Mouse (Mus musculus): ENCODE measurements around the gene Msrb3. TPM values are rescaled to one million over a fixed set of nuclear protein-coding genes. Genes with fewer than 3 reads are reported as not detected.
"Not testable (repeated sequence)": the region's sequence is repeated elsewhere in the genome, so short reads cannot be mapped to it uniquely, and the experiment has no call there.

Gene Msrb3
- polyA plus RNA-seq, 1 experiment: 9.4 TPM

DNA sequence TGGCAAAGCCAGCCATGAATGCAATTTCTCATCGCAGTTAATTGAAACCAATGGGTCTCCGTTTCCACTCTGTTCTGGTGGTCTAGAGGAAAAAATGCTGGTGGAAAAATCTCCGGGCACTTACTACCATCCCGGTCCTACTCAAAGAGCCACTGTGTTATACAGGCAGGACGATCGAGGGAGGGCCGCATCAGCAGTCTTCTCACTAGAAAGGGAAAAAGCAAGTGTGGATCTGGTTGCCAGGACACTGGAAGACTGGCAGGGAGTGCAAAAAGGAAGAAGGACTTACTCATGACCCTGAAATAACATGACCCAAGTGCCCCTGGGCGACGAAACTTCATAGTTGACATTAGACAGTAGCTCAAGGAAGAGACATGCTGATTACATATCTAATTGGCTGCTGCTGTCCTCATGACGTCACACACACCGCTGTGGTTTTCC lies 147.1 kb downstream of the Msrb3 start:
- Histone ChIP-seq H3K27me3 (replicated peaks; ENCODE audit: control insufficient read depth, insufficient read depth, low read length) (no peaks in the 10 kb centered on the region), H3K27ac (ENCODE audit: insufficient read depth, low read depth, low read length) (no peak overlapping the region), H3K4me1 (ENCODE audit: control insufficient read depth, insufficient read depth, low read length) (no peaks in the 10 kb centered on the region), H3K36me3 (ENCODE audit: control insufficient read depth, insufficient read depth, low read length) (no peaks in the 10 kb centered on the region), H3K4me3 (ENCODE audit: insufficient read depth, low read depth, low read length) (no peak overlapping the region)
- TF ChIP-seq CTCF (conservative IDR thresholded peaks at IDR 0.05; ENCODE audit: insufficient read depth, insufficient read length, low read depth, low read length): no peak
- WGBS: 69% methylated on average over 11 of the region's 11 CpGs
- DNase-seq: peak; percentile 49

GRCm38 (mm10) chr10:120751295-120751722 lies 147.6 kb downstream of the Msrb3 start:
- no peaks in the 10 kb centered on the region for H3K27me3 ChIP-seq (replicated peaks; ENCODE audit: control insufficient read depth, insufficient read depth, low read length)
- H3K4me3 ChIP-seq (ENCODE audit: insufficient read depth, low read depth, low read length): no peak overlapping the region
- no peaks in the 10 kb centered on the region for H3K36me3 ChIP-seq (ENCODE audit: control insufficient read depth, insufficient read depth, low read length)
- WGBS: 54% methylated on average over 11 of the region's 11 CpGs
- no peak for TF ChIP-seq CTCF (conservative IDR thresholded peaks at IDR 0.05; ENCODE audit: insufficient read depth, insufficient read length, low read depth, low read length)
- TF ChIP-seq POLR2A (IDR thresholded peaks at IDR 0.05; ENCODE audit: low read depth, low read length): no peak
- H3K4me1 ChIP-seq (ENCODE audit: control insufficient read depth, insufficient read depth, low read length): no peaks in the 10 kb centered on the region
- no peak overlapping the region for H3K27ac ChIP-seq (ENCODE audit: insufficient read depth, low read depth, low read length)
- DNase-seq: peak; percentile 62

- not testable (repeated sequence) for H3K36me3 ChIP-seq (ENCODE audit: control insufficient read depth, insufficient read depth, low read length); H3K27ac ChIP-seq (ENCODE audit: insufficient read depth, low read depth, low read length); H3K27me3 ChIP-seq (replicated peaks; ENCODE audit: control insufficient read depth, insufficient read depth, low read length); H3K4me3 ChIP-seq (ENCODE audit: insufficient read depth, low read depth, low read length); H3K4me1 ChIP-seq (ENCODE audit: control insufficient read depth, insufficient read depth, low read length); DNase-seq
- 96% methylated on average over 5 of the region's 5 CpGs for WGBS
These were observed 149.3 kb downstream of the Msrb3 start for GRCm38 (mm10) chr10:120749556-120749955.

DNA sequence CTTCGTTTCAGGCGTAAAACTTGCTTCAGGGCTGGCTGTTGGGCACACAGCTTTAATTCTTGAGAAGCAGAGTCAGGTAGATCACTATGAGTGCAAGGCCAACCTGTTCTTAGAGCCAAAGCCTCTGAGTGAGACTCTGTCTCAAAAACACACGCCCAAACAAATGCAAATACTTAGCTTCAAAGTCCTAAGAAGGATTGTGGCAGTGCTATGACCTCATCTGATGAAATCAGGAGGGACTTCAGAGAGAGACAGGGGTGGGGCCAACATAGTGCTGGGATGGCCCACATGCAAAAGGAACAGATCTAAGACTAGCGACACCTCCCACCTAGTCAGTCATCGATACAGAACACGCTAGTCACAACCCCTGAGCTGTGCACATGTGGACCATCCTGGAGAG lies 150.7 kb downstream of the Msrb3 start:
- Histone ChIP-seq H3K4me3 (ENCODE audit: insufficient read depth, low read depth, low read length) (no peak overlapping the region), H3K4me1 (ENCODE audit: control insufficient read depth, insufficient read depth, low read length) (no peaks in the 10 kb centered on the region), H3K27ac (ENCODE audit: insufficient read depth, low read depth, low read length) (no peak overlapping the region), H3K36me3 (ENCODE audit: control insufficient read depth, insufficient read depth, low read length) (no peaks in the 10 kb centered on the region), H3K27me3 (replicated peaks; ENCODE audit: control insufficient read depth, insufficient read depth, low read length) (no peaks in the 10 kb centered on the region)
- no peak for DNase-seq
- WGBS: 93% methylated on average over 6 of the region's 6 CpGs
- TF ChIP-seq POLR2A (IDR thresholded peaks at IDR 0.05; ENCODE audit: low read depth, low read length): no peak
- no peak for TF ChIP-seq CTCF (conservative IDR thresholded peaks at IDR 0.05; ENCODE audit: insufficient read depth, insufficient read length, low read depth, low read length)

DNA sequence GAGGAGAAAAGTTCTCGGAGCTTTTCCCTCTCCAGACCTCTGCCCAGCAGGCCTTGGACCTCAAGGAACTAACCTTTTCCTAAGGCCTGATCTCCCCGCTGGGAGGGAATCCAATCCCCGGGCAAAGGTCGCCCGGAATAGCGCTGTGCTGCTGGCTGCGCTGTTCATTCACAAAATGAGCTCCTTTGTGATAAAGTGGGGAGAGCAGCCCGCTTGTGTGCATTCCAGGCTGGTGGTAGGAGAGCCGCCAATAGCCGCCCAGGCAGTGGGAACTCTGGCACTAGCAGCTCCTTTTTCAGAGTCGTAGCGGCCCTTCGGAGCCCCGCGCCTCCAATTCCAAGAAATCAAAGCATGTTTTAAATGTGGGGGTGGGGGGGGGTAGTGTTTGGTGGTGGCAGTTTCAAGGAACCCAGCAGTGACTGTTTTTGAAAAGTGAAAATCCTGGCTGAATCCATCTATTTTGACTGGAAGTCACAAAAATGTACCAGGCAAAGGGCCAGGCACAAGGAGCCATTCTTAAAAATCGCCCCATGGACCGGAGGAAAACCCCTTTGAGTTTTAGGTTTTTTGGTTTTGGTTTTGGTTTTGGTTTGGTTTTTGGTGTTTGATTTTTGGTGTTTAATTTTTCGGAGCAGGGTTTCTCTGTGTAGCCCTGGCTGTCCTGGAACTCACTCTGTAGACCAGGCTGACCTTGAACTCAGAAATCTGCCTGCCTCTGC lies 153.6 kb downstream of the Msrb3 start:
- 11% methylated on average over 18 of the region's 18 CpGs for WGBS
- no peak overlapping the region for H3K27ac ChIP-seq (ENCODE audit: insufficient read depth, low read depth, low read length)

DNA sequence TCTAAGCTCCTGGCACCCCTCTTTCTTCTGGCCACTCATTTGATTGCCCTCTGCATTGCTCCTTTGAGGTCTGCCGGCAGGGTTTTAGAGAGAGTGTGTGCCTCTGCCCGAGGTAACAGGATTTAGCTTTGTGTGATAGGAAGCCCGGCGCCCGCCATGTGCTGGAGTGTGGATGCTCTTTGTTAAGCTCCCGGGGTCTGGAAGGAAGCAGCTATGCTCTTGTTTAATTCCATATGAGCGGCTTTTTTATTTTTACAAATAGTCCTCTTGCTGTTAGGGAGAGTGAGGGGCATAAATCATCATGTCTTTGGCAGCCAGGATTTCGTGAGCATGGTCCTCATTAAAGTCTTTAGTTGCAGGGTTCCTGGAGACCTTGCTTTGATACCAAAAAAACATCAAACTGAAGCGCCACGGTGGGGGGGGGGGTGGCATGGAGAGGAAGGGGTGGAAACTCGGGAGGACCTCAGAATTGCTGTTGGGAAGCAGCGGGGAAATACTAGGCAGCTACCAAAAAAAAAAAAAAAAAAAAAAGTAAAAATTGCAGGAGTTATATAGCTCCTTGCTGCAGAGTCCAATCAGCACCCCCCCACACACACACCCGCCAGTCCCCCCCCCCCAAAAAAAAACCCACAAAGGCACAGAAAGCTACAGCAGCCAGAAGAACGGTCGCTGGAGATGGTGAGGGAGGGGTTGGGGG lies 154.3 kb downstream of the Msrb3 start:
- TF ChIP-seq CTCF (conservative IDR thresholded peaks at IDR 0.05; ENCODE audit: insufficient read depth, insufficient read length, low read depth, low read length) (no peak), POLR2A (IDR thresholded peaks at IDR 0.05; ENCODE audit: low read depth, low read length) (no peak)
- no peak overlapping the region for H3K4me3 ChIP-seq (ENCODE audit: insufficient read depth, low read depth, low read length)
- no peaks in the 10 kb centered on the region for H3K4me1 ChIP-seq (ENCODE audit: control insufficient read depth, insufficient read depth, low read length)
- no peaks in the 10 kb centered on the region for H3K27me3 ChIP-seq (replicated peaks; ENCODE audit: control insufficient read depth, insufficient read depth, low read length)
- H3K36me3 ChIP-seq (ENCODE audit: control insufficient read depth, insufficient read depth, low read length): no peaks in the 10 kb centered on the region
- 23% methylated on average over 15 of the region's 15 CpGs for WGBS
- no peak for DNase-seq
- H3K27ac ChIP-seq (ENCODE audit: insufficient read depth, low read depth, low read length): no peak overlapping the region

More for the DNA sequence above, 153.6 kb downstream of the Msrb3 start:
- Histone ChIP-seq H3K4me1 (ENCODE audit: control insufficient read depth, insufficient read depth, low read length) (no peaks in the 10 kb centered on the region), H3K27me3 (replicated peaks; ENCODE audit: control insufficient read depth, insufficient read depth, low read length) (no peaks in the 10 kb centered on the region), H3K4me3 (ENCODE audit: insufficient read depth, low read depth, low read length) (peak overlapping the region; percentile 30), H3K36me3 (ENCODE audit: control insufficient read depth, insufficient read depth, low read length) (no peaks in the 10 kb centered on the region)
- peak; percentile 86 for DNase-seq
- TF ChIP-seq CTCF (conservative IDR thresholded peaks at IDR 0.05; ENCODE audit: insufficient read depth, insufficient read length, low read depth, low read length) (0 out of 2 replicates have a peak, but pooled peaks have one; percentile 3), POLR2A (IDR thresholded peaks at IDR 0.05; ENCODE audit: low read depth, low read length) (no peak)

- Histone ChIP-seq H3K27ac (ENCODE audit: insufficient read depth, low read depth, low read length) (no peak overlapping the region), H3K4me1 (ENCODE audit: control insufficient read depth, insufficient read depth, low read length) (no peaks in the 10 kb centered on the region), H3K36me3 (ENCODE audit: control insufficient read depth, insufficient read depth, low read length) (no peaks in the 10 kb centered on the region), H3K4me3 (ENCODE audit: insufficient read depth, low read depth, low read length) (no peak overlapping the region), H3K27me3 (replicated peaks; ENCODE audit: control insufficient read depth, insufficient read depth, low read length) (no peaks in the 10 kb centered on the region)
- 61% methylated on average over 14 of the region's 14 CpGs for WGBS
- DNase-seq: no peak
- TF ChIP-seq CTCF (conservative IDR thresholded peaks at IDR 0.05; ENCODE audit: insufficient read depth, insufficient read length, low read depth, low read length) (no peak), POLR2A (IDR thresholded peaks at IDR 0.05; ENCODE audit: low read depth, low read length) (no peak)
These were observed 162.3 kb downstream of the Msrb3 start for GRCm38 (mm10) chr10:120736508-120737069.

Data from kidney, adult 2 months (tissue).